Mouse (Mus musculus) heart, embryonic 11.5 days (tissue): Measurements from ENCODE around the gene Dtnbp1. TPM values are rescaled to one million over a fixed set of nuclear protein-coding genes. Genes with fewer than 3 reads are reported as not detected.

Experiments used
- ATAC-seq: fragments of 200-750 bp; cut with Nextera tagmentation; replicated peaks from 2 replicates; pipeline ENCODE4 v1.8.0; 2017; ENCODE audit warnings: moderate library complexity; ENCODE audit not compliant: insufficient number of reproducible peaks, low FRiP score, low TSS enrichment
- H3K27ac ChIP-seq: fragments of 300-500 bp; sonication (generic); 2 replicates; pipeline ENCODE4 v1.5.1; 2014; ENCODE audit warnings: mild to moderate bottlenecking, low read depth, low read length
- H3K27me3 ChIP-seq: fragments of 300-500 bp; sonication (generic); 2 replicates; pipeline ENCODE4 v1.6.1; 2014; ENCODE audit warnings: mild to moderate bottlenecking, low read length, mixed read lengths; ENCODE audit not compliant: control insufficient read depth, insufficient read depth
- H3K36me3 ChIP-seq: fragments of 300-500 bp; sonication (generic); 2 replicates; pipeline ENCODE4 v1.6.1; 2014; ENCODE audit warnings: mild to moderate bottlenecking, low read length, moderate library complexity, mixed read lengths; ENCODE audit not compliant: control insufficient read depth, insufficient read depth
- H3K4me1 ChIP-seq: fragments of 300-500 bp; sonication (generic); 2 replicates; pipeline ENCODE4 v1.6.1; 2014; ENCODE audit warnings: low read length; ENCODE audit not compliant: control insufficient read depth, insufficient read depth
- H3K4me2 ChIP-seq: fragments of 300-500 bp; sonication (generic); 2 replicates; pipeline ENCODE4 v1.6.1; 2014; ENCODE audit warnings: mild to moderate bottlenecking, moderate library complexity
- H3K4me3 ChIP-seq: fragments of 300-500 bp; sonication (generic); 2 replicates; pipeline ENCODE4 v1.5.1; 2014; ENCODE audit warnings: low read depth, low read length
- H3K9ac ChIP-seq: fragments of 300-500 bp; sonication (generic); 2 replicates; pipeline ENCODE4 v1.6.1; 2014; ENCODE audit warnings: mild to moderate bottlenecking, low read depth, low read length, moderate library complexity
- H3K9me3 ChIP-seq: fragments of 300-500 bp; sonication (generic); replicated peaks from 2 replicates; pipeline ENCODE4 v1.6.1; 2016; ENCODE audit warnings: low read length; ENCODE audit not compliant: control insufficient read depth
- WGBS: fragments of 180-500 bp; shearing (Covaris S2); extraction: QIAGEN DNeasy Blood & Tissue Kit; methylation state at CpG from one replicate; pipeline ENCODE4 v1.1.7; 2014; ENCODE audit not compliant: insufficient replicate concordance; 5-methylcytosine and 5-hydroxymethylcytosine counted together
- polyA plus RNA-seq: library from polyadenylated mRNA; unstranded; fragments of >200 nt; fragmentation: Nextera tagmentation; extraction: Ambion mirVana; gene quantifications from 2 replicates; pipeline ENCODE4 v1.2.1, GENCODE M21; 2014

The Dtnbp1 gene
- polyA plus RNA-seq, 1 experiment from 2014 or later: 64.1 TPM

DNA sequence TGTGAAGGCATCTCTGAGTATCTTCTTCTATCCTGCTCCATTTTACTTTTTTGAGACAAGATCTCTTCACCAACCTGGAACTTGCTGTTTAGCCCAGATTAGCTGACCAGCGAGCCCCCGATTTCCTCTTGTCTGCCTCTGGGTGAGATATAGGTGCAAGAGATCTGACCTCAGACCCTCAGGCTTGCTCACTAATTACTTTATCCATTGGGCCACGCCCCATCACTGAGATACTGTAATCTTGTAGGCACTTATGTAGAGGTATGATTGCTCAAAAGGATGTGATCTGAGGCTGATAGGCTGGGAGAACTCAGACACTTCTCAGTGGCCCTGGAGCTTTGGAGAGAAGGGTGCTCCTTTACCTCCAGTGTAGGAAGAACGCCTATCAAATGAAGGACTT, 30.5 kb upstream of the Dtnbp1 start:
- Histone ChIP-seq H3K27me3 (no peaks in the 10 kb centered on the region), H3K4me2 (no peak overlapping the region), H3K4me3 (no peak overlapping the region), H3K36me3 (no peaks in the 10 kb centered on the region), H3K4me1 (peaks cover 3% of the 10 kb centered on the region), H3K9me3 (no peaks in the 10 kb centered on the region), H3K27ac (no peak overlapping the region), H3K9ac (no peak overlapping the region)
- ATAC-seq: no peak
- WGBS: 50% methylated on average over 4 of the region's 4 CpGs

DNA sequence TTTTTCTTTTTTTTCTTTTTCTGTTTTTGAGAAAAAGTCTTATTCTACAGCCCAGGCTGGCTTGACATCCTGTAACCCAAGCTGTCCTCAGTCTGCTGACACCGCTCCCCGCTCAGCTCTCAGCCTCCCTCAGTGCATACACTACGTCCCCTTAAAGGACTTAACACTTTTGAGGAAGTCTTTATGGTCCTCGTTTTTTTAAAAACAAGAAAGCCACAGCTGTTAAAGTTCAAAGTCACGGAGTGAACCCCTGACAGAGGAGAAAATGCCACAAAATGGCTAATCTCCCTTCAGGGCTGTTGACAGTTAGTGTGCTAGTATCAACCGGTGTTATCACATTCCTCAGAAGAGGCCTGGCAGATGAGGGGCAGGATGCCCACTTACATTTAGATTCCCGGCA, 29.8 kb upstream of the Dtnbp1 start:
- Histone ChIP-seq H3K4me3 (no peak overlapping the region), H3K9me3 (no peaks in the 10 kb centered on the region), H3K4me1 (peaks cover 3% of the 10 kb centered on the region), H3K36me3 (no peaks in the 10 kb centered on the region), H3K9ac (no peak overlapping the region), H3K4me2 (no peak overlapping the region), H3K27me3 (no peaks in the 10 kb centered on the region), H3K27ac (no peak overlapping the region)
- 16% methylated on average over 7 of the region's 7 CpGs for WGBS
- ATAC-seq: no peak

- Histone ChIP-seq H3K4me2 (peak overlapping the region; percentile 47), H3K4me3 (no peak overlapping the region), H3K27me3 (no peaks in the 10 kb centered on the region), H3K27ac (no peak overlapping the region), H3K9me3 (no peaks in the 10 kb centered on the region), H3K4me1 (peaks cover 3% of the 10 kb centered on the region), H3K36me3 (no peaks in the 10 kb centered on the region), H3K9ac (no peak overlapping the region)
- ATAC-seq: no peak
- WGBS: 27% methylated on average over 10 of the region's 10 CpGs
Measured at GRCm38 (mm10) chr13:45031314-45031713, 29.4 kb upstream of the Dtnbp1 start.

DNA sequence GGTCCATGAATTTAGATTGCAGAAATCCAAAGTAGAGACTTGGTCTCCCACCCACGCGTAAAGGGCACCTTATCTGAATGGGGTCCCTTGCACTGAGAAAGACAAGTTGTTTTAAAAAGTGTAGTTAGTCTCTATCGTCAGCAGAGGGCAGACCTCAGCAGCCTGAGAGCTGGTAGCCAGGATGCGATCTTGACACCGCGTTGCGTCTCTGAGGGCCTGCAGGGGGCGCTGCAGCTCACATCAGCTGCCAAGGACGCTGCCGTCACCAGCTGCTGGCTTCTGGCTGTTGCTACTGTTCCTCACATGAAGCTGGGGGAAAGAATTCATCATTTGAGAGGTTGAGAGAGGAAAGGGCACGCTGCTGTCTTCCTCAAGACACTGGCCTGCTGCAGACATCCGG, 28.9 kb upstream of the Dtnbp1 start:
- no peak overlapping the region for H3K27ac ChIP-seq
- ATAC-seq: 0 out of 2 replicates have a peak, but pooled peaks have one; percentile 22
- H3K27me3 ChIP-seq: no peaks in the 10 kb centered on the region
- no peaks in the 10 kb centered on the region for H3K36me3 ChIP-seq
- peaks cover 3% of the 10 kb centered on the region for H3K4me1 ChIP-seq
- no peak overlapping the region for H3K9ac ChIP-seq
- peak overlapping the region; percentile 47 for H3K4me2 ChIP-seq
- WGBS: 8% methylated on average over 12 of the region's 12 CpGs
- H3K9me3 ChIP-seq: no peaks in the 10 kb centered on the region
- no peak overlapping the region for H3K4me3 ChIP-seq

GRCm38 (mm10) chr13:45029791-45030190, 27.8 kb upstream of the Dtnbp1 start:
- Histone ChIP-seq H3K36me3 (no peaks in the 10 kb centered on the region), H3K9ac (no peak overlapping the region), H3K4me3 (no peak overlapping the region), H3K4me2 (no peak overlapping the region), H3K27me3 (no peaks in the 10 kb centered on the region), H3K4me1 (peaks cover 3% of the 10 kb centered on the region), H3K9me3 (no peaks in the 10 kb centered on the region), H3K27ac (no peak overlapping the region)
- 71% methylated on average over 1 of the region's 1 CpGs for WGBS
- no peak for ATAC-seq

- no peak overlapping the region for H3K4me3 ChIP-seq
- 76% methylated on average over 3 of the region's 3 CpGs for WGBS
- no peak overlapping the region for H3K27ac ChIP-seq
- no peak overlapping the region for H3K9ac ChIP-seq
- H3K27me3 ChIP-seq: no peaks in the 10 kb centered on the region
- peaks cover 1% of the 10 kb centered on the region for H3K4me1 ChIP-seq
- no peaks in the 10 kb centered on the region for H3K36me3 ChIP-seq
- H3K4me2 ChIP-seq: no peak overlapping the region
- no peaks in the 10 kb centered on the region for H3K9me3 ChIP-seq
- no peak for ATAC-seq
Measured at GRCm38 (mm10) chr13:45026291-45026690, 24.3 kb upstream of the Dtnbp1 start.

- Histone ChIP-seq H3K4me2 (no peak overlapping the region), H3K4me1 (no peaks in the 10 kb centered on the region), H3K4me3 (no peak overlapping the region), H3K9me3 (no peaks in the 10 kb centered on the region), H3K27me3 (no peaks in the 10 kb centered on the region), H3K36me3 (no peaks in the 10 kb centered on the region), H3K9ac (no peak overlapping the region), H3K27ac (no peak overlapping the region)
- 80% methylated on average over 10 of the region's 10 CpGs for WGBS
- ATAC-seq: no peak
Measured at GRCm38 (mm10) chr13:45024821-45025220, 22.9 kb upstream of the Dtnbp1 start.

DNA sequence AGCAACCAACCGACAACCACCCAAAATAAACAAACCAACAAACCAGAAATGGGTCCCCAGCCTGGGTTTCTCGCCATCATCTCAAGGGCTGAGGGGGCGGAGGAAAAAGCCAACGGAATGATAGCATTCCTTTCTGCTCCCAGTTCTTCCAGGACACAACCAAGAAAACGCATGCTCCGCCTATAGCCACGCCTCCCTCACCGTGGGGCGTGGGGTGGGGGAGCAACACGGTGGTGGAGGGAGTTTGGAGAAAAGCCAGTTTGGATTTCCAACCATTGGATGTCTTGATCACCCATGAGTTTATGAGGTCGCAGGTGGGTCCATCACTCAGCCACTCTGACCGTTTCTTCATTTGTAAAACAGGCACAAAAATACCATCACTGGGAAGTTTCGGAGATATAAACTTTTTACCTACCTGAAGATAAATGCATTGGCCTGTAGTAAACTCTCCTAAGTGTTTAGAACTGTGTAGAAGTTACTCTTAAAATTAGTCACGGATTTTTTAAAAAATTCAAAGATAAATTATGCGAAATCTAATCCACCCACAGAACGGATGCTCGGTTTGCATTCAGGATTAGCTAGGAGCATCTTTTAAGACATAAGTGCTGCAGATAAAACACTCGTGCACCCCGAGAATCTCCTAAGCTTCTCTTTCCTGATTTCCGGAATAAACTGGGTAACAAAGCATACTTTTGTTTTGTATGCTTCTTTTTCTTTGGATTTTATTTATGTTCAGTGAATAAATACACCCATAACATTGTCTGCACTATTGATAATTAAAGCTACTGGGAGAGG, 21.6 kb upstream of the Dtnbp1 start:
- H3K4me1 ChIP-seq: no peaks in the 10 kb centered on the region
- WGBS: 71% methylated on average over 20 of the region's 20 CpGs
- H3K9ac ChIP-seq: no peak overlapping the region
- ATAC-seq: no peak
- H3K27ac ChIP-seq: no peak overlapping the region
- no peak overlapping the region for H3K4me2 ChIP-seq
- no peaks in the 10 kb centered on the region for H3K27me3 ChIP-seq
- no peaks in the 10 kb centered on the region for H3K9me3 ChIP-seq
- H3K36me3 ChIP-seq: no peaks in the 10 kb centered on the region
- H3K4me3 ChIP-seq: no peak overlapping the region

DNA sequence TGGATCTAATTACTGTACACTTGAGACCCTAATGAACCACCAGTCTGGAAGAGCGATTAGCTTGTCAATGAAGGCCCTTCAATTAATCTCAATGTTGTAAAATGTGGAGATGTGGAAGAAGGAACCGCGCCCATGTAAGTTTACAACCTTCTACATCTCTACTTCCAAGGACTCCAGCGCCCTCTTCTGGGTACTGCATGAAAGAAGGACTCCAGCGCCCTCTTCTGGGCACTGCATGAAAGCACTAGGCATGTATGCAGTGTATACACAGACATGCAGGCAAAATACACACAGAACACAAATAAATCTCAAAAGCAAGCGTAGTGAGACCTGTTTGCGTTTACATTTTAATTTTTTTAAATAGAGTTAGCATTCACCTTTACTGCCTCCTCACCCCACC, 6.2 kb upstream of the Dtnbp1 start:
- H3K9ac ChIP-seq: no peak overlapping the region
- H3K4me2 ChIP-seq: no peak overlapping the region
- 82% methylated on average over 7 of the region's 7 CpGs for WGBS
- no peak overlapping the region for H3K27ac ChIP-seq
- H3K36me3 ChIP-seq: no peaks in the 10 kb centered on the region
- H3K4me1 ChIP-seq: no peaks in the 10 kb centered on the region
- ATAC-seq: no peak
- H3K9me3 ChIP-seq: no peaks in the 10 kb centered on the region
- no peaks in the 10 kb centered on the region for H3K27me3 ChIP-seq
- H3K4me3 ChIP-seq: no peak overlapping the region
